Mouse (Mus musculus) heart, embryonic 11.5 days (tissue): ENCODE measurements around the gene Wdr20. TPM values are rescaled to one million over a fixed set of nuclear protein-coding genes. Genes with fewer than 3 reads are reported as not detected.

Experiments
- ATAC-seq: fragments of 200-750 bp; cut with Nextera tagmentation; replicated peaks from 2 replicates; pipeline ENCODE4 v1.8.0; 2017; ENCODE audit warnings: moderate library complexity; ENCODE audit not compliant: insufficient number of reproducible peaks, low FRiP score, low TSS enrichment
- H3K27ac ChIP-seq: fragments of 300-500 bp; sonication (generic); 2 replicates; pipeline ENCODE4 v1.5.1; 2014; ENCODE audit warnings: mild to moderate bottlenecking, low read depth, low read length
- H3K27me3 ChIP-seq: fragments of 300-500 bp; sonication (generic); 2 replicates; pipeline ENCODE4 v1.6.1; 2014; ENCODE audit warnings: mild to moderate bottlenecking, low read length, mixed read lengths; ENCODE audit not compliant: control insufficient read depth, insufficient read depth
- H3K36me3 ChIP-seq: fragments of 300-500 bp; sonication (generic); 2 replicates; pipeline ENCODE4 v1.6.1; 2014; ENCODE audit warnings: mild to moderate bottlenecking, low read length, moderate library complexity, mixed read lengths; ENCODE audit not compliant: control insufficient read depth, insufficient read depth
- H3K4me1 ChIP-seq: fragments of 300-500 bp; sonication (generic); 2 replicates; pipeline ENCODE4 v1.6.1; 2014; ENCODE audit warnings: low read length; ENCODE audit not compliant: control insufficient read depth, insufficient read depth
- H3K4me2 ChIP-seq: fragments of 300-500 bp; sonication (generic); 2 replicates; pipeline ENCODE4 v1.6.1; 2014; ENCODE audit warnings: mild to moderate bottlenecking, moderate library complexity
- H3K4me3 ChIP-seq: fragments of 300-500 bp; sonication (generic); 2 replicates; pipeline ENCODE4 v1.5.1; 2014; ENCODE audit warnings: low read depth, low read length
- H3K9ac ChIP-seq: fragments of 300-500 bp; sonication (generic); 2 replicates; pipeline ENCODE4 v1.6.1; 2014; ENCODE audit warnings: mild to moderate bottlenecking, low read depth, low read length, moderate library complexity
- H3K9me3 ChIP-seq: fragments of 300-500 bp; sonication (generic); replicated peaks from 2 replicates; pipeline ENCODE4 v1.6.1; 2016; ENCODE audit warnings: low read length; ENCODE audit not compliant: control insufficient read depth
- WGBS: fragments of 180-500 bp; shearing (Covaris S2); extraction: QIAGEN DNeasy Blood & Tissue Kit; methylation state at CpG from one replicate; pipeline ENCODE4 v1.1.7; 2014; ENCODE audit not compliant: insufficient replicate concordance; 5-methylcytosine and 5-hydroxymethylcytosine counted together
- polyA plus RNA-seq: library from polyadenylated mRNA; unstranded; fragments of >200 nt; fragmentation: Nextera tagmentation; extraction: Ambion mirVana; gene quantifications from 2 replicates; pipeline ENCODE4 v1.2.1, GENCODE M21; 2014

Wdr20 gene
- polyA plus RNA-seq, 1 experiment from 2014 or later = 15.2 TPM

- H3K27me3 ChIP-seq = no peaks in the 10 kb centered on the region
- H3K27ac ChIP-seq = no peak within 1 kb of the TSS
- peak within 1 kb of the TSS; percentile 78 for H3K4me3 ChIP-seq
- H3K4me1 ChIP-seq = peaks cover 8% of the 10 kb centered on the region
- WGBS = under 1% methylated on average over 71 of the region's 71 CpGs
- H3K9me3 ChIP-seq = no peaks in the 10 kb centered on the region
- no peaks in the 10 kb centered on the region for H3K36me3 ChIP-seq
- peak; percentile 58 for ATAC-seq
- peak within 1 kb of the TSS; percentile 74 for H3K4me2 ChIP-seq
- H3K9ac ChIP-seq = peak within 1 kb of the TSS; percentile 52; the same call in 1 of the 2 replicates
These were observed 102.8 kb downstream of the Wdr20 start, which contains the start of gene Mok for GRCm38 (mm10) chr12:110840348-110841198. Gene Mok (minus strand): TSS chr12:110840939.

- Histone ChIP-seq H3K36me3 (no peaks in the 10 kb centered on the region), H3K27me3 (no peaks in the 10 kb centered on the region), H3K4me2 (no peak overlapping the region; the same call in 1 of the 2 replicates), H3K4me1 (peaks cover 16% of the 10 kb centered on the region), H3K4me3 (no peak overlapping the region), H3K27ac (no peak overlapping the region), H3K9me3 (no peaks in the 10 kb centered on the region), H3K9ac (no peak overlapping the region)
- 65% methylated on average over 5 of the region's 5 CpGs for WGBS
- ATAC-seq = no peak
These were observed 104.2 kb downstream of the Wdr20 start for GRCm38 (mm10) chr12:110841731-110842493.

- H3K9me3 ChIP-seq = no peaks in the 10 kb centered on the region
- H3K4me3 ChIP-seq = peak overlapping the region; percentile 54
- ATAC-seq = no peak
- no peak overlapping the region for H3K27ac ChIP-seq
- no peaks in the 10 kb centered on the region for H3K27me3 ChIP-seq
- H3K9ac ChIP-seq = peak overlapping the region; percentile 64
- H3K4me2 ChIP-seq = peak overlapping the region; percentile 87
- 18% methylated on average over 32 of the region's 32 CpGs for WGBS
- peaks cover 11% of the 10 kb centered on the region for H3K4me1 ChIP-seq
- no peaks in the 10 kb centered on the region for H3K36me3 ChIP-seq
These were observed 105.7 kb downstream of the Wdr20 start for GRCm38 (mm10) chr12:110843194-110844048.

GRCm38 (mm10) chr12:110844227-110845130 lies 106.7 kb downstream of the Wdr20 start:
- Histone ChIP-seq H3K4me2 (peak overlapping the region; percentile 87), H3K9me3 (no peaks in the 10 kb centered on the region), H3K4me3 (peak overlapping the region; percentile 54), H3K27ac (peak overlapping the region; percentile 64), H3K36me3 (no peaks in the 10 kb centered on the region), H3K27me3 (no peaks in the 10 kb centered on the region), H3K9ac (peak overlapping the region; percentile 64), H3K4me1 (peaks cover 11% of the 10 kb centered on the region)
- 1% methylated on average over 42 of the region's 42 CpGs for WGBS
- ATAC-seq = no peak

- H3K27ac ChIP-seq = peak overlapping the region; percentile 73
- ATAC-seq = peak; percentile 93
- WGBS = under 1% methylated on average over 36 of the region's 36 CpGs
These were observed 107.6 kb downstream of the Wdr20 start for GRCm38 (mm10) chr12:110845131-110845880.

GRCm38 (mm10) chr12:110846191-110846765 lies 108.5 kb downstream of the Wdr20 start:
- Histone ChIP-seq H3K27me3 (no peaks in the 10 kb centered on the region), H3K27ac (no peak overlapping the region), H3K9me3 (no peaks in the 10 kb centered on the region), H3K36me3 (no peaks in the 10 kb centered on the region), H3K4me1 (peaks cover 17% of the 10 kb centered on the region), H3K9ac (peak overlapping the region; percentile 72), H3K4me3 (peak overlapping the region; percentile 54), H3K4me2 (peak overlapping the region; percentile 87)
- ATAC-seq = no peak
- WGBS = 64% methylated on average over 6 of the region's 6 CpGs

More at GRCm38 (mm10) chr12:110845131-110845880, 107.6 kb downstream of the Wdr20 start:
- peak overlapping the region; percentile 54 for H3K4me3 ChIP-seq
- H3K9ac ChIP-seq = peak overlapping the region; percentile 72
- peak overlapping the region; percentile 87 for H3K4me2 ChIP-seq
- H3K36me3 ChIP-seq = no peaks in the 10 kb centered on the region
- H3K27me3 ChIP-seq = no peaks in the 10 kb centered on the region
- no peaks in the 10 kb centered on the region for H3K9me3 ChIP-seq
- peaks cover 11% of the 10 kb centered on the region for H3K4me1 ChIP-seq
